Mouse (Mus musculus): ENCODE data around the gene Epb41l1.

GRCm38 (mm10) chr2:156432086-156432485, 11.4 kb downstream of the Epb41l1 start:
- TF ChIP-seq CTCF (conservative IDR thresholded peaks at IDR 0.05; ENCODE audit: low read length), result no peak
- no peak for TF ChIP-seq POU5F1 (IDR thresholded peaks at IDR 0.05; ENCODE audit: borderline replicate concordance, low read length)
- no peak for TF ChIP-seq NANOG (IDR thresholded peaks at IDR 0.05; ENCODE audit: borderline replicate concordance, low read length)

All from E14TG2a.4 (cell line).